Mouse (Mus musculus): Measurements from ENCODE around the gene E130208F15Rik.

DNA sequence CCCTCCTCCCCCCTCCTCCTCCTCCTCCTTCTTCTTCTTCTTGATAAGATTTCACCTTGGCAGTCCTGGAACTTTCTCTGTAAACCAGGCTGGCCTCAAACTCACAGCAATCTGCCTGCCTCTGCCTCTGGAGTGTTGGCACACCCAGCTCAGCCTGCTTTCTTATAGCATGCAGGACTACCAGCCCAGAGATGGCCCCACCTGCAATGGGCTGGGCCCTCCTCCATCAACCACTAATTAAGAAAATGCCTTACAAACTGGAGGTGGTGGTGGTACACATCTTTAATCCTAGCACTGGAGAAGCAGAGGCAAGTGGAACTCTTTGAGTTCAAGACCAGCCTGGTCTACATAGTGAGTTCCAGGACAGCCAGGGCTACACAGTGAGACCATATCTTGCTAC lies 4.9 kb downstream of the E130208F15Rik start:
- TF ChIP-seq EP300 (IDR thresholded peaks at IDR 0.05), result no peak
- no peak for TF ChIP-seq CTCF (IDR thresholded peaks at IDR 0.05)

Data from lung, postnatal 0 days (tissue).